Mouse (Mus musculus) liver, embryonic 12.5 days (tissue): ENCODE measurements around the gene Smcr8. TPM values are rescaled to one million over a fixed set of nuclear protein-coding genes. Genes with fewer than 3 reads are reported as not detected.

Experiments used
- ATAC-seq: fragments of 200-750 bp; cut with Nextera tagmentation; 2 replicates; pipeline ENCODE4 v1.8.0; 2017; ENCODE audit warnings: moderate number of reproducible peaks, mild to moderate bottlenecking, moderate library complexity
- H3K27ac ChIP-seq: fragments of 300-500 bp; sonication (generic); 2 replicates; pipeline ENCODE4 v1.5.1; 2016; ENCODE audit warnings: mild to moderate bottlenecking
- H3K27me3 ChIP-seq: fragments of 300-500 bp; sonication (generic); replicated peaks from 2 replicates; pipeline ENCODE4 v1.6.1; 2016; ENCODE audit warnings: mild to moderate bottlenecking, moderate library complexity
- H3K36me3 ChIP-seq: fragments of 300-500 bp; sonication (generic); 2 replicates; pipeline ENCODE4 v1.6.1; 2016; ENCODE audit warnings: mild to moderate bottlenecking, moderate library complexity
- H3K4me1 ChIP-seq: fragments of 300-500 bp; sonication (generic); 2 replicates; pipeline ENCODE4 v1.6.1; 2016
- H3K4me2 ChIP-seq: fragments of 300-500 bp; sonication (generic); 2 replicates; pipeline ENCODE4 v1.6.1; 2016; ENCODE audit warnings: mild to moderate bottlenecking, moderate library complexity
- H3K4me3 ChIP-seq: fragments of 300-500 bp; sonication (generic); 2 replicates; pipeline ENCODE4 v1.5.1; 2016; ENCODE audit warnings: mild to moderate bottlenecking, moderate library complexity
- H3K9ac ChIP-seq: fragments of 300-500 bp; sonication (generic); 2 replicates; pipeline ENCODE4 v1.6.1; 2016; ENCODE audit warnings: mild to moderate bottlenecking, moderate library complexity
- H3K9me3 ChIP-seq: fragments of 300-500 bp; sonication (generic); replicated peaks from 2 replicates; pipeline ENCODE4 v1.6.1; 2016; ENCODE audit warnings: mild to moderate bottlenecking, moderate library complexity
- WGBS: fragments of 180-500 bp; shearing (Covaris S2); methylation state at CpG from one replicate; pipeline ENCODE4 v1.1.7; 2016; ENCODE audit not compliant: insufficient replicate concordance; 5-methylcytosine and 5-hydroxymethylcytosine counted together
- polyA plus RNA-seq: library from polyadenylated mRNA; unstranded; fragments of >200 nt; fragmentation: Nextera tagmentation; extraction: Ambion mirVana; gene quantifications from 2 replicates; pipeline ENCODE4 v1.2.1, GENCODE M21; 2016

Smcr8 gene
- polyA plus RNA-seq, 1 experiment from 2014 or later: 4.2 TPM

DNA sequence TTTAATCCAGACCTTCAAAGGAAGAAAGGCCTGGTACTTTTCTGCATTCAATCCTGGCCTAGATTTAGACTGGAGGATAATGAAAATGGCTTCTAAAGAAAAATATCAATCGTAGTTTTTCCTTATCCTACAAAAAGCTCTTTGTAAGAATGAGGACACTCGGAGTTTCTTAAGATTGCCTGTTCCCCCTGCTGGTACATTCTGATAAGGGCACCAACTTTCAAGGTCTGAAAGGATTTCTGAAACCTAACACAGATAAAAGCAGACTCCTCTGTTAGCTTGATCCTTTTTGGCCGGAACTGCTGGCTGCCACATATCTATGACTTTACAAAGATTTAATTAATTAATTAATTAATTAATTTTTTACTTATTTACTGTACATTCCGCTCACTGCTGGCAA is 10.4 kb upstream of the Smcr8 start:
- no peak overlapping the region for H3K27ac ChIP-seq
- H3K4me2 ChIP-seq: no peak overlapping the region
- 36% methylated on average over 4 of the region's 4 CpGs for WGBS
- no peak overlapping the region for H3K9ac ChIP-seq
- H3K4me1 ChIP-seq: peaks cover 8% of the 10 kb centered on the region; the same call in 1 of the 2 replicates
- ATAC-seq: no peak
- H3K27me3 ChIP-seq: no peaks in the 10 kb centered on the region
- H3K4me3 ChIP-seq: no peak overlapping the region
- H3K36me3 ChIP-seq: peaks cover 21% of the 10 kb centered on the region
- H3K9me3 ChIP-seq: no peaks in the 10 kb centered on the region

DNA sequence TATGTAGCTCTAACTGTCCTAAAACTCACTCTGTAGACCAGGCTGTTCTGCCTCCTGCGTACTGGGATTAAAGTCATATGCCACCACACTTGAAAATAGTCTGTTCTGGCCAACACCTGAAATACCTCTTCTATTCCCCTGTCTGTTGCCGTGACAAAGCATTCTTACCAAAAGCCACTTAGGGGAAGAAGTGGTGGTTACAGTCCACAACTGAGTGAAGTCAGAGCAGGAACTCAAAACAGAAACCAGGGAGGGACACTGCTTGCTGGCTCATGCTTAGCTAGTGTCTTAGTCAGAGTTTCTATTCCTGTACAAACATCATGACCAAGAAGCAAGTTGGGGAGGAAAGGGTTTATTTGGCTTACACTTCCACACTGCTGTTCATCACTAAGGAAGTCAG is 8.0 kb upstream of the Smcr8 start:
- no peak for ATAC-seq
- Histone ChIP-seq H3K4me3 (no peak overlapping the region), H3K4me1 (peaks cover 17% of the 10 kb centered on the region), H3K9ac (no peak overlapping the region), H3K9me3 (no peaks in the 10 kb centered on the region), H3K27ac (no peak overlapping the region), H3K27me3 (no peaks in the 10 kb centered on the region), H3K36me3 (peaks cover 8% of the 10 kb centered on the region; the same call in 1 of the 2 replicates), H3K4me2 (no peak overlapping the region)
- WGBS: 50% methylated on average over 2 of the region's 2 CpGs

DNA sequence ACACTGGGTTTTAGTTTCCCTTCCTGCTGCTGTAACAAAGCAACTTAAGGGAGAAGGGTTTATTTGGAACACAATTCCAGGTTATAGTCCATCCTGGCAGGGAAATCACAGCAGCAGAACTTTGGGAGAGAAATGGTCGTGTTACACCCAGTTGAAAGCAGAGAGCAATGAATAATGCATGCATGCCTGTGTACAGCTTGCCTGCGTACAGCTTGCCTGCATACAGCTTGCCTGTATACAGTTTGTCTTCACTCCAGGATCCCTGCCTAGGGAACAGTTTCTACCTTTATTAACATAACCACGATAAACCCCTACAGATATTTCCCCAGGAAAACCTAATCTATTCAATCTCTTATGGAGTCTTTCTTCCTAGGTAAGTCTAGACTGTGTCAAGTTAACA is 6.5 kb upstream of the Smcr8 start:
- Histone ChIP-seq H3K27ac (no peak overlapping the region), H3K9ac (no peak overlapping the region), H3K27me3 (no peaks in the 10 kb centered on the region), H3K9me3 (no peaks in the 10 kb centered on the region), H3K4me1 (peaks cover 32% of the 10 kb centered on the region), H3K4me2 (no peak overlapping the region), H3K4me3 (no peak overlapping the region), H3K36me3 (no peaks in the 10 kb centered on the region)
- no peak for ATAC-seq
- 75% methylated on average over 3 of the region's 3 CpGs for WGBS

DNA sequence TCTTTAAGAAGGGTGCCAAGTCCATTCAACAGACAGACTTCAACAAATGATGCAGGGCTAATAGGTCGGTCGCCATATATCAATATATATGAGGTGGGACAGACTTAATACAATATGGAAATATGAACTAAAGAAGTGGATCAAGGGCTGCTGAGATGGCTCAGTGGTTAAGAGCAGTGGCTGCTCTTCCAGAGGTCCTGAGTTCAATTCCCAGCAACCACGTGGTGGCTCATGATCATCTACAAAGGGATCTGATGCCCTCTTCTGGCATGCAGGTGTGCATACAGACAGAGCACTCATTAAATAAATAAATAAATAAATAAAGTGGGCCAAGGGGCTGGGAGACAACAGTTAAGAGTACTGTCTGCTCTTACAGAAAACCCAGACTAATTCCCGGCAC is 5.2 kb upstream of the Smcr8 start:
- Histone ChIP-seq H3K4me2 (no peak overlapping the region), H3K9ac (no peak overlapping the region), H3K36me3 (no peaks in the 10 kb centered on the region), H3K27ac (no peak overlapping the region), H3K4me1 (peaks cover 39% of the 10 kb centered on the region), H3K4me3 (no peak overlapping the region), H3K27me3 (no peaks in the 10 kb centered on the region), H3K9me3 (no peaks in the 10 kb centered on the region)
- 71% methylated on average over 4 of the region's 4 CpGs for WGBS
- ATAC-seq: no peak

DNA sequence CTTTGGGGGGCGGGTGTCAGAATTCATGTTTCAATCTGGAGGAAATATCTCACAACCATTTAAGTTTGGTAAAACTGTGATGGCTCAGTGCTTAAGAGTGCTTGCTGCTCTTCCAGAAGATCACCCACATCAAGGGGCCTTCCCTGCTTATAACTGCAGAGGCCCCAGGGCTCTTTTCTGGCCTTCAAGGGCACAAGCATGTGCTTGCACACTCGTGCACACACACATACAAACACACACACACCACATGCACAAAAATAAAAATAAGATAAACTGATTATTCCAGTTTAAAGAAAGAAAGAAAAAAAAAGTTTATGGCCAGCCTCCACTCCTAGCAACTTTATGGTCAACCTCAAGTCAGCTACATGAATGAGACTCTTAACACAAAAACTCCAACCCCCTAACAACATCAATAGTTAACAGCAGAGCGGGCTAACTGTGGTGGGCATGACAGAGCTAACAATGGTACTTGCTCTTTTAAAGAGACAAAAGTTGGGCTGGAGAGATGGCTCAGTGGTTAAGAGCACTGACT is 3.1 kb upstream of the Smcr8 start:
- no peak overlapping the region for H3K4me3 ChIP-seq
- peaks cover 9% of the 10 kb centered on the region for H3K36me3 ChIP-seq
- H3K27me3 ChIP-seq: no peaks in the 10 kb centered on the region
- no peak overlapping the region for H3K27ac ChIP-seq
- no peaks in the 10 kb centered on the region for H3K9me3 ChIP-seq
- 68% methylated on average over 3 of the region's 3 CpGs for WGBS
- H3K4me2 ChIP-seq: peak overlapping the region; percentile 91
- no peak overlapping the region for H3K9ac ChIP-seq
- ATAC-seq: no peak
- H3K4me1 ChIP-seq: peaks cover 45% of the 10 kb centered on the region

DNA sequence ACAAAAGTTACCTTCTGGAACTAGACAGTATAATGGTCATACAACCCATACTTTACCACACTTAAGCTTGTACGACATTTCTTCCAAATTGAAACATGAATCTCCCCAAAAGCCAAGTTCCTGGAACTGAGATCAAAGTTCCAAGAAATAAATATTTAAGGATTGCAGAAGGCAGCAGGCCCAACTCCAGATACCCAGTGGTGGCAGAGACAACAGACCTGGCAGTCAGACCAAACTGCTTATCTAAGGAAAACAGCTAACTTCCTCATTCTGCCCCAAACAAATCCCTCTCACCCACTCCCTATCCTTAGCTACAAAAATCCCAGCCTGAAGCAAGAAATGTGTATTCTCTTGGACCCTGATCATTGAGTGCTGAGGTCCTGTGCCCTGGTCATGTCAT is 2.5 kb upstream of the Smcr8 start:
- Histone ChIP-seq H3K27ac (no peak overlapping the region), H3K36me3 (peaks cover 15% of the 10 kb centered on the region), H3K9me3 (no peaks in the 10 kb centered on the region), H3K4me3 (peak overlapping the region; percentile 84; the same call in 1 of the 2 replicates), H3K4me2 (peak overlapping the region; percentile 91), H3K4me1 (peaks cover 51% of the 10 kb centered on the region), H3K27me3 (no peaks in the 10 kb centered on the region), H3K9ac (no peak overlapping the region)
- no peak for ATAC-seq
- WGBS: 13% methylated on average over 1 of the region's 1 CpGs

DNA sequence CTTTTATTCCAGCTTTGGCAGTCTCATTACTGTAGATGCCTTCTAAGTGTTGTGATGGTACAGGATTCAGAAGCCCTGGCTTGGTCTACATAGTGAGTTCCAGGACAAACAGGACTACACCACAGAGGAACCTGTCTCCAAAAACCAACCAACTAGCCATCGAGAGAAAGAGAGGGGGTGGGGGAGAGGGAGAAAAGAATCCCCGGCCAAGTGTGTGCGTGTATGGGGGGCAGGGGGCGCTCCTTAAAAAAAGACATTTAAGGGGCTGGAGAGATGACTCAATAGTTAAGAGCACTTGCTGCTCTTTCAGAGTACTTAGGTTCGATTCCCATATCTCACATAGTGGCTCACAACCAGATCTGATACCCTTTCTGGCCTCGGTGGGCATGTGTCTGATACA is 1.7 kb upstream of the Smcr8 start:
- no peaks in the 10 kb centered on the region for H3K27me3 ChIP-seq
- 31% methylated on average over 6 of the region's 6 CpGs for WGBS
- peak overlapping the region; percentile 84 for H3K4me3 ChIP-seq
- peak overlapping the region; percentile 82 for H3K9ac ChIP-seq
- no peaks in the 10 kb centered on the region for H3K9me3 ChIP-seq
- H3K27ac ChIP-seq: peak overlapping the region; percentile 91
- H3K4me1 ChIP-seq: peaks cover 59% of the 10 kb centered on the region
- peaks cover 23% of the 10 kb centered on the region for H3K36me3 ChIP-seq
- no peak for ATAC-seq
- peak overlapping the region; percentile 91 for H3K4me2 ChIP-seq

DNA sequence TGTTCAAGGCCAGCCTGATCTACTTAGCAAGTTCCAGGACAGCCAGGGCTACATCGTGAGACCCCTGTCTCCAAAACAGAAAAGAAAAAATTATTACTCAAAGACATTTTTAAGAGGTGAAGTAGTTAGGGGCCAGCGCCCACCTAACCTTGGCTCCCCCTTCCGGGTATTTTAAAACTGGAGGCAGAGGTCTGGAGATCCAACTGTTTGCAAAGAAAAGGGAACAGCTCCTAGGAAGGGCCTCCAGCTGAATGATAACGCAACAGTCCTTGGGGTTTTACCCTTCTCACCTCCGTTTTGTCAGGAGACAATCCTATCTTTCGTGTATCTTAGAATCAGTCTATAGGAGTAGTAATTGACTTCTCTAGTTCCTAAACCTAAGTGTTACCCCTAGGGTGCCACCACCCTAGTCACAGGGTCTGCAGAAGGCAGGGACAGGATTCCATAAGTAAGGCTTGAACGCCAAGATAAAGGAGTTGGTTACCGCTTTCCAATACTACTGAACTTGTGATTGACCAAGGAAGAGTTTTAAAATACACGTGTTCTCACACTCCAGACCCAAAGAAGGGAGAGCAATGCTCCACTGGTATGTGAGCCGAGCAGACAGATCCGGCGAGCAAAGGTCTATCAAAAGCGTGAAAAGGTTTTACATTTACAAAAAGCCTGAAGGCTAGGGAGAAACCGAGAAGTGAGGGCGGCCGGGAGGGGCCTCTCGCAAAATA is 1.1 kb upstream of the Smcr8 start:
- no peaks in the 10 kb centered on the region for H3K9me3 ChIP-seq
- H3K36me3 ChIP-seq: peaks cover 25% of the 10 kb centered on the region
- peak overlapping the region; percentile 84 for H3K4me3 ChIP-seq
- H3K4me1 ChIP-seq: peaks cover 66% of the 10 kb centered on the region
- ATAC-seq: peak; percentile 26; the same call in 1 of the 2 replicates
- peak overlapping the region; percentile 91 for H3K27ac ChIP-seq
- peak overlapping the region; percentile 91 for H3K4me2 ChIP-seq
- 4% methylated on average over 17 of the region's 17 CpGs for WGBS
- H3K9ac ChIP-seq: peak overlapping the region; percentile 82
- no peaks in the 10 kb centered on the region for H3K27me3 ChIP-seq

DNA sequence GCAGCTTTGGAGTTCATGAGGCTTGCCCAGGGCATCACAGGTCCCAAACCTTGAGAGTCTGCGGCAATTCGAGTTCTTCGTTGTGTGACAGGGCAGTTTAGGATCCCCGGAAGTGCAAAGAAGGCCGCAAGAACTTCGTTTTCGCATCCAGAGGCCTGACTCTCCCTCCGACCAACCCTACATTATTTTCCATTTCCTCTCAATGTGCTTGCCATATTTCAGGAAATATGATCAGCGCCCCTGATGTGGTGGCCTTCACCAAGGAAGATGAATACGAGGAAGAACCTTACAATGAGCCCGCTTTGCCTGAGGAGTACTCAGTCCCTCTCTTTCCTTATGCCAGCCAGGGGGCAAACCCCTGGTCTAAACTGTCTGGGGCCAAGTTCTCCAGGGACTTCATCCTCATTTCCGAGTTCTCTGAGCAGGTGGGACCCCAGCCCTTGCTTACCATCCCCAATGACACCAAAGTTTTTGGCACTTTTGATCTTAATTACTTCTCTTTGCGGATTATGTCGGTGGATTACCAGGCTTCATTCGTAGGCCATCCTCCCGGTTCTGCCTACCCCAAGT is 562 bp downstream of the Smcr8 start:
- H3K9ac ChIP-seq: peak overlapping the region; percentile 82
- peaks cover 39% of the 10 kb centered on the region for H3K36me3 ChIP-seq
- ATAC-seq: no peak
- H3K27ac ChIP-seq: peak overlapping the region; percentile 91
- peak overlapping the region; percentile 84 for H3K4me3 ChIP-seq
- peak overlapping the region; percentile 91 for H3K4me2 ChIP-seq
- peaks cover 81% of the 10 kb centered on the region for H3K4me1 ChIP-seq
- no peaks in the 10 kb centered on the region for H3K9me3 ChIP-seq
- no peaks in the 10 kb centered on the region for H3K27me3 ChIP-seq
- WGBS: 18% methylated on average over 16 of the region's 16 CpGs

DNA sequence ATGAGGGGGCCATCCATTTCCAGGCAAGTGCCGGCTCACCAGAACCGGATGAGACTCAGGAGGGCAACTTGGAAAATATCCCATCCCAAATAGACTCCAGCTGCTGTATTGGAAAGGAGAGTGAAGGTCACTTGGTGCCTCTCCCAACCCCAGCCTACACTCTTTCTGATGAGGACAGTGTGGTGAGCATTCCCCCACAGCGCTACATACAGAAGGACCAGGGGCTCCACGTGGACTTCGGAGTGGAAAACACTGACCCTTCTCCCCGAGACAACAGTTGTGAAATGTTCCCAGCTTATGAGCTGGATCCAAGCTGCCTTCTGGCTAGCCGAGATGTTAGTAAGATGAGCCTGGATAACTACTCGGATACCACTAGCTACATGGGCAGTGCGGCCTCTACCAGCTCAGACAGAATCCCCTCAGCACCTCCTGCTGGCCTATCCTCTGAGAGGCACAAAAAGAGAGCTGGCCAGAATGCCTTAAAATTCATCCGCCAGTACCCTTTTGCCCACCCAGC is 2.4 kb downstream of the Smcr8 start:
- H3K9ac ChIP-seq: peak overlapping the region; percentile 40; the same call in 1 of the 2 replicates
- H3K4me3 ChIP-seq: peak overlapping the region; percentile 21
- peak overlapping the region; percentile 91 for H3K4me2 ChIP-seq
- ATAC-seq: no peak
- peaks cover 53% of the 10 kb centered on the region for H3K36me3 ChIP-seq
- H3K4me1 ChIP-seq: peaks cover 80% of the 10 kb centered on the region
- 85% methylated on average over 10 of the region's 10 CpGs for WGBS
- H3K27ac ChIP-seq: no peak overlapping the region
- no peaks in the 10 kb centered on the region for H3K27me3 ChIP-seq
- no peaks in the 10 kb centered on the region for H3K9me3 ChIP-seq

DNA sequence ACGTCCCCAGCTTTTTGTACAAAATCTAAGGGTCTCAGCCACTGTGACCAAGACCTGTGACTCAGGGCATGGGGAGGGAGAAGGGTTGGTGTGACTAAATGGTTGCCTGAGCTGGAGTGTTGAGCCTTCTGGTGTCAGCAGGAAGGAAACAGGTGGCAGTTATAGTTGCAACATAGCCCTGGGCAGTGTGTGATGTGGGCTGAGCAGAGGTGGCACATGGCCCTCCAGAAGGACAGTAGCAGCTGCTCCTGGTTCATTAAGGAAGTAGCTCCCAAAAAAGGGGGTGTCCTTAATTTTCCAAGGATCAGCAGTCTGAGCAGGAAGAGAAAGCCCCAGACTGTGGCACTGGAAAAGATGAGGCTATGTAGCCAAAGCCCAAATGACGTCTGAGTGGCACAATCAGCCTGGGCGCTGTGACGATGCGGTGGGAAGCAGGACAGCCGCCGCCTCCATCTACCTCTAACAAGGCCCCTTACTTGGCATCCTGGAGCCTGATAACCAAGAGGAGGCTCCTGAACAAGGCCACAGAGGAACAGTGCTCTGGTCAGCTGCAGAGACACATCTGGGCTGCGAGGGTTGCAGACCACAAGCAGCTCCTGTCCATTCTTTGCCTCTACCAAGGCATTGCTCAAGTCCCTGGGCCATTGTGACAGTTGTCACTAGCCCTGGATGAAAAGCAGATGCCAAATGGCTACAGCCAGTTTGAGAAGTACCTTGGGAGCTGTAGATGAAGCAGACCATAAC is 7.0 kb downstream of the Smcr8 start:
- peaks cover 50% of the 10 kb centered on the region for H3K4me1 ChIP-seq
- no peak overlapping the region for H3K9ac ChIP-seq
- H3K4me2 ChIP-seq: no peak overlapping the region
- no peak for ATAC-seq
- 66% methylated on average over 8 of the region's 8 CpGs for WGBS
- no peak overlapping the region for H3K27ac ChIP-seq
- H3K36me3 ChIP-seq: peaks cover 88% of the 10 kb centered on the region
- H3K9me3 ChIP-seq: no peaks in the 10 kb centered on the region
- H3K4me3 ChIP-seq: no peak overlapping the region
- H3K27me3 ChIP-seq: no peaks in the 10 kb centered on the region

DNA sequence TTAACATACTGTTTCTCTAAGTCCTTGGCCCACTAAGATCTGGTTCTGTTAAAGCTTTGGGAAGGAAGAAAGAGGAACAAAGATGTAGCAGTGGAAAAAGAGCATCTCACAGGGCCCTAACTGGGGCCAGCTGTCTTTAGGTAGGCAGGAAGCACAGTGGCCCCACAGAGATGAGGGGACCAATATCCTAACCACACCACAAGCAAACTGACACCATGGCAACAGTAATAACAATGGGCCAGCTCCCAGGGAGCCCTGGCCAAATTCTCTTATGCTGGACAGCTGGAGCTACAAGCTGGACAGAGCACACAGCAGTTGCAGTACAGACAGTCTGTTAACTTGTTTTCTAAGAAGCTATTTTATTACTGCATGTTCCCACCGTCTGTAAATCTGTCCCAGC is 10.3 kb downstream of the Smcr8 start:
- H3K4me2 ChIP-seq: no peak overlapping the region
- H3K9ac ChIP-seq: no peak overlapping the region
- 67% methylated on average over 1 of the region's 1 CpGs for WGBS
- H3K36me3 ChIP-seq: peaks cover 91% of the 10 kb centered on the region
- H3K4me3 ChIP-seq: no peak overlapping the region
- ATAC-seq: no peak
- H3K4me1 ChIP-seq: peaks cover 18% of the 10 kb centered on the region
- H3K27me3 ChIP-seq: no peaks in the 10 kb centered on the region
- H3K9me3 ChIP-seq: no peaks in the 10 kb centered on the region
- H3K27ac ChIP-seq: no peak overlapping the region
